In the genomic region with DNA sequence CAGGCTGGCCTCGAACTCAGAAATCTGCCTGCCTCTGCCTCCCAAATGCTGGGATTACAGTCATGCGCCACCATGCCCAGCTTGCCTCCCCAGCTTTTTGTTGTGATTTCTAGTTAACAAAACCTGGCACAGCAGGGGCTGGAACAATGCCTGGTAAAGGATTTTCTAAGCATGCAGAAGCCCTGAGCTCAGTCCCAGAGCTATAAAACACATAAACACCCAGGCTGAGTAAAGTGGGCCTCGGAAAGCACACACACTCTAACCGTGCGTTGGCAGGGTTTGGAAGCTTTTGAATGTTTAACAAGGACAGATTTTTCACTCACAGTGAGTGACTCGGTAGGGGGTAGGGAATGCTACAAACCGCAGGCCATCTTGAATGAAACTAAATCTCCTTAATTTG, we compare ENCODE assay signal across 13 mouse cellular contexts. TPM values are rescaled to one million over a fixed set of nuclear protein-coding genes. Genes with fewer than 3 reads are reported as not detected.
DNase-seq lines count a peak whose midpoint lies in the region; ATAC-seq and TF ChIP-seq lines count a peak whose summit lies in the region.
"Had no signal": no experiment of that assay in that cellular context is flagged by ENCODE, and none has a peak within 500 bp of the region (broad histone marks: within the 10 kb centered on the region; RNA-seq: fewer than 3 reads in every experiment).

No protein-coding gene starts in this region.

- H3K4me3 ChIP-seq in forebrain, postnatal 0 days (ENCODE audit: low read depth, low read length): no peak overlapping the region
- H3K4me3 ChIP-seq in forebrain, embryonic 16.5 days (replicated peaks; ENCODE audit: low read length): no peak overlapping the region
- H3K4me3 ChIP-seq in neural tube, embryonic 14.5 days (ENCODE audit: low read depth, low read length): no peak overlapping the region
- H3K4me3 ChIP-seq in limb, embryonic 14.5 days (replicated peaks; ENCODE audit: low read length): no peak overlapping the region
- H3K4me3 ChIP-seq: forebrain, embryonic 12.5 days; neural tube, embryonic 13.5 days had no signal

- H3K4me1 ChIP-seq in forebrain, postnatal 0 days (ENCODE audit: insufficient read depth): no peaks in the 10 kb centered on the region
- no peaks in the 10 kb centered on the region for H3K4me1 ChIP-seq in forebrain, embryonic 16.5 days (replicated peaks; ENCODE audit: control insufficient read depth, insufficient read depth, low read length)
- H3K4me1 ChIP-seq in neural tube, embryonic 14.5 days (ENCODE audit: control insufficient read depth, insufficient read depth, low read length): no peaks in the 10 kb centered on the region
- no peaks in the 10 kb centered on the region for H3K4me1 ChIP-seq in limb, embryonic 14.5 days (ENCODE audit: control insufficient read depth, insufficient read depth, low read length)
- H3K4me1 ChIP-seq: forebrain, embryonic 12.5 days; neural tube, embryonic 13.5 days had no signal

- H3K9ac ChIP-seq in forebrain, postnatal 0 days: no peak overlapping the region
- no peak overlapping the region for H3K9ac ChIP-seq in forebrain, embryonic 16.5 days (replicated peaks; ENCODE audit: low read depth, low read length)
- H3K9ac ChIP-seq in neural tube, embryonic 14.5 days (replicated peaks; ENCODE audit: low read depth, low read length): no peak overlapping the region
- H3K9ac ChIP-seq in limb, embryonic 14.5 days (ENCODE audit: low read depth, low read length, severe bottlenecking): no peak overlapping the region
- H3K9ac ChIP-seq: forebrain, embryonic 12.5 days; neural tube, embryonic 13.5 days had no signal

- DNase-seq in forebrain, postnatal 0 days: peak; percentile 57
- no peak for DNase-seq in neural tube, embryonic 10.5 days (ENCODE audit: extremely low spot score, low spot score)
- DNase-seq in cerebellum, postnatal 36 days: peak; percentile 34 to 38
- DNase-seq in limb, embryonic 14.5 days (ENCODE audit: low spot score): peak; percentile 31
- no peak for DNase-seq in adrenal gland, adult (ENCODE audit: inconsistent age in 2 of 2, low spot score in 1 of 2)
- DNase-seq: gastrocnemius, postnatal 36 days had no signal

- WGBS in forebrain, postnatal 0 days: 27% methylated on average over 7 of the region's 7 CpGs
- 29% methylated on average over 7 of the region's 7 CpGs for WGBS in forebrain, embryonic 16.5 days
- WGBS in neural tube, embryonic 14.5 days: 44% methylated on average over 7 of the region's 7 CpGs
- WGBS in limb, embryonic 14.5 days: 46% methylated on average over 7 of the region's 7 CpGs

- no peak for TF ChIP-seq CTCF in forebrain, postnatal 0 days (IDR thresholded peaks at IDR 0.05; ENCODE audit: low read depth)

- H3K4me2 ChIP-seq in forebrain, postnatal 0 days (ENCODE audit: low read depth): no peak overlapping the region
- no peak overlapping the region for H3K4me2 ChIP-seq in forebrain, embryonic 16.5 days (ENCODE audit: low read length)
- H3K4me2 ChIP-seq in neural tube, embryonic 14.5 days (ENCODE audit: low read depth, low read length): no peak overlapping the region
- H3K4me2 ChIP-seq in limb, embryonic 14.5 days (replicated peaks; ENCODE audit: low read depth, low read length, severe bottlenecking): no peak overlapping the region
- H3K4me2 ChIP-seq: forebrain, embryonic 12.5 days; neural tube, embryonic 13.5 days had no signal

- H3K27me3 ChIP-seq in forebrain, postnatal 0 days (ENCODE audit: insufficient read depth, low read length): no peaks in the 10 kb centered on the region
- H3K27me3 ChIP-seq in forebrain, embryonic 16.5 days (replicated peaks; ENCODE audit: control insufficient read depth, insufficient read depth, low read length): no peaks in the 10 kb centered on the region
- H3K27me3 ChIP-seq in neural tube, embryonic 14.5 days (ENCODE audit: control insufficient read depth, insufficient read depth, low read length): no peaks in the 10 kb centered on the region
- H3K27me3 ChIP-seq in limb, embryonic 14.5 days (ENCODE audit: control insufficient read depth, insufficient read depth, low read length): no peaks in the 10 kb centered on the region
- H3K27me3 ChIP-seq: forebrain, embryonic 12.5 days; neural tube, embryonic 13.5 days had no signal

- TF ChIP-seq POLR2A in limb, embryonic 14.5 days (IDR thresholded peaks at IDR 0.05; ENCODE audit: borderline replicate concordance, extremely low read depth, insufficient read depth, insufficient read length): no peak

- no peak overlapping the region for H3K27ac ChIP-seq in forebrain, postnatal 0 days (ENCODE audit: low read depth, low read length)
- no peak overlapping the region for H3K27ac ChIP-seq in forebrain, embryonic 16.5 days (ENCODE audit: low read length)
- H3K27ac ChIP-seq in neural tube, embryonic 14.5 days (ENCODE audit: low read depth, low read length): no peak overlapping the region
- no peak overlapping the region for H3K27ac ChIP-seq in limb, embryonic 14.5 days (replicated peaks; ENCODE audit: low read depth, low read length)
- H3K27ac ChIP-seq: forebrain, embryonic 12.5 days; kidney, postnatal 0 days; neural tube, embryonic 13.5 days had no signal

- peaks cover 36% of the 10 kb centered on the region for H3K36me3 ChIP-seq in forebrain, postnatal 0 days (ENCODE audit: insufficient read depth)
- peaks cover 25% of the 10 kb centered on the region for H3K36me3 ChIP-seq in forebrain, embryonic 16.5 days (ENCODE audit: control insufficient read depth, insufficient read depth)
- peaks cover 24% of the 10 kb centered on the region for H3K36me3 ChIP-seq in neural tube, embryonic 14.5 days (ENCODE audit: control insufficient read depth, insufficient read depth, low read length)
- H3K36me3 ChIP-seq in limb, embryonic 14.5 days (ENCODE audit: control insufficient read depth, insufficient read depth, low read length): peaks cover 19% of the 10 kb centered on the region

- ATAC-seq in forebrain, postnatal 0 days: peak; percentile 54
- no peak for ATAC-seq in forebrain, embryonic 16.5 days
- ATAC-seq in neural tube, embryonic 14.5 days (ENCODE audit: low read depth): peak; percentile 57; the same call in 1 of the 2 replicates
- no peak for ATAC-seq in limb, embryonic 14.5 days (ENCODE audit: low FRiP score, low read depth)
- no peak for ATAC-seq in CD4-positive, CD25-positive, alpha-beta regulatory T cell, adult 4 months
- ATAC-seq: inflammation-experienced regulatory T-cells, adult 6 months had no signal

- no peaks in the 10 kb centered on the region for H3K9me3 ChIP-seq in forebrain, postnatal 0 days (ENCODE audit: low read length)
- H3K9me3 ChIP-seq in forebrain, embryonic 16.5 days (ENCODE audit: control insufficient read depth, low read length): no peaks in the 10 kb centered on the region
- no peaks in the 10 kb centered on the region for H3K9me3 ChIP-seq in neural tube, embryonic 14.5 days (ENCODE audit: control insufficient read depth, low read length)
- no peaks in the 10 kb centered on the region for H3K9me3 ChIP-seq in limb, embryonic 14.5 days (ENCODE audit: control insufficient read depth, low read length)
- H3K9me3 ChIP-seq: forebrain, embryonic 12.5 days; neural tube, embryonic 13.5 days had no signal

RNA-seq across cellular contexts. Expression of a gene that starts 7.7 kb away (rescaled TPM):
- 43.9 and 84.0 TPM in 2 replicates for total RNA-seq in forebrain, postnatal 0 days (2014; rRNA removed)
- polyA plus RNA-seq in forebrain, postnatal 0 days (2015; fragmentation: Nextera tagmentation; extraction: Ambion mirVana): 47.5 and 48.8 TPM in 2 replicates
- 48.3 and 56.3 TPM in 2 replicates for polyA plus RNA-seq in forebrain, embryonic 16.5 days (2015; fragmentation: Nextera tagmentation; extraction: Ambion mirVana)
- polyA plus RNA-seq in neural tube, embryonic 14.5 days (2014; fragmentation: Nextera tagmentation; extraction: Ambion mirVana): 29.6 and 38.1 TPM in 2 replicates
- 79.4 and 81.3 TPM in 2 replicates for polyA plus RNA-seq in limb, embryonic 14.5 days (2012; rRNA removed)
- 78.0 and 87.7 TPM in 2 replicates for polyA plus RNA-seq in limb, embryonic 14.5 days (2014; fragmentation: Nextera tagmentation; extraction: Ambion mirVana)
- polyA plus RNA-seq in CD4-positive, CD25-positive, alpha-beta regulatory T cell, adult 4 months (2017; shearing (Covaris generic)): 10 to 100 TPM; 69.6 to 75.5 TPM

RNA-seq across cellular contexts. Expression of a gene that starts 55.0 kb away (rescaled TPM):
- total RNA-seq in forebrain, postnatal 0 days (2014; rRNA removed): 107 and 110 TPM in 2 replicates
- 72.4 and 90.1 TPM in 2 replicates for polyA plus RNA-seq in forebrain, postnatal 0 days (2015; fragmentation: Nextera tagmentation; extraction: Ambion mirVana)
- polyA plus RNA-seq in forebrain, embryonic 16.5 days (2015; fragmentation: Nextera tagmentation; extraction: Ambion mirVana): 135 and 148 TPM in 2 replicates
- 113 and 114 TPM in 2 replicates for polyA plus RNA-seq in neural tube, embryonic 14.5 days (2014; fragmentation: Nextera tagmentation; extraction: Ambion mirVana)
- polyA plus RNA-seq in limb, embryonic 14.5 days (2012; rRNA removed): 14.2 and 14.3 TPM in 2 replicates
- 12.9 and 13.3 TPM in 2 replicates for polyA plus RNA-seq in limb, embryonic 14.5 days (2014; fragmentation: Nextera tagmentation; extraction: Ambion mirVana)
- polyA plus RNA-seq in CD4-positive, CD25-positive, alpha-beta regulatory T cell, adult 4 months (2017; shearing (Covaris generic)): 1 to 10 TPM; 5.3 to 6.8 TPM

Comparison
In these comparisons a context has a peak if more than half of its experiments do, and no peak if none do; other contexts are left out.
1. ATAC-seq: peak in forebrain, postnatal 0 days (single experiment) and neural tube, embryonic 14.5 days (single experiment); none in forebrain, embryonic 16.5 days (single experiment), limb, embryonic 14.5 days (single experiment) and CD4-positive, CD25-positive, alpha-beta regulatory T cell, adult 4 months (single experiment).
2. DNase-seq: peak in forebrain, postnatal 0 days (single experiment), cerebellum, postnatal 36 days (2 of 2) and limb, embryonic 14.5 days (single experiment); none in neural tube, embryonic 10.5 days (single experiment) and adrenal gland, adult (0 of 2).